Mouse (Mus musculus) embryonic fibroblast, embryonic 13.5 days (primary cell): ENCODE data around the gene Ppp1r9a.

Experiments used
- CTCF ChIP-seq: IDR thresholded peaks from 2 replicates; pipeline ENCODE4 v1.5.1; 2011; ENCODE audit warnings: mild to moderate bottlenecking, control low read depth, low read length, moderate library complexity, borderline replicate concordance; ENCODE audit not compliant: insufficient read depth
- POLR2A ChIP-seq: IDR thresholded peaks from 2 replicates; pipeline ENCODE4 v1.6.1; 2011; ENCODE audit warnings: low read depth, mild to moderate bottlenecking, control low read depth, low read length, moderate library complexity

- TF ChIP-seq CTCF (no peak), POLR2A (no peak)
Observed at GRCm38 (mm10) chr6:5012794-5013193, 110.1 kb downstream of the Ppp1r9a start.
